Mouse (Mus musculus) erythroblast, embryonic 14.5 days (primary cell): ENCODE results near the gene Gal3st2c.
"Not testable (repeated sequence)": the region's sequence is repeated elsewhere in the genome, so short reads cannot be mapped to it uniquely, and the experiment has no call there.

ENCODE experiments used
- GATA1 ChIP-seq: IDR thresholded peaks from 2 replicates; pipeline ENCODE4 v1.6.1; 2012; ENCODE audit warnings: low read length, inconsistent platforms, mixed read lengths
- TAL1 ChIP-seq: IDR thresholded peaks from 3 replicates; pipeline ENCODE4 v1.6.1; 2012; ENCODE audit warnings: low read length, inconsistent platforms, mixed read lengths

DNA sequence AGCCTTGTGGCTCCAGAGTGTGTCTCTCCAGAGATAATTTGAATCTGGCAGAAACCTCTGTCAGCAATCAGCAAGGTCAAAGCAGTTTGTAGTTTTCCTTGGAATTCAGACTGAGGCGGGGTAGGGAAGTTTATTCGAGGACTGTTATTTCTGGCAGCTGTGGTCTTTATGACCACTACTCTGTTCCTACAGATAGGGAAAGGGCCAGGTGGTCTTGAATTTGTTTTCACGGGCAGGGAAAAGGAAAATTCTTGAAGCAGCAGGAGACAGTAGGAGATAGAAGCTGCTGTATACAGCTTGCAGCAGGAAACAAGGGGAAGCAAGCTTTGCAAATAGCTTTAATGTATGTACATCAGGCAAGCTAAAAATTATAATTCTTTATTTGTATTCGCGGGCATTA lies 19.9 kb upstream of the Gal3st2c start:
- not testable (repeated sequence) for TF ChIP-seq GATA1, TAL1
